Mouse (Mus musculus) CH12.LX (cell line): ENCODE data around the gene Gm5089.

Experiments used
- CTCF ChIP-seq, 2 experiments: IDR thresholded peaks in 1 of 2; conservative IDR thresholded peaks in 1 of 2; 2 replicates each; pipeline ENCODE4 v1.5.1; 2011 to 2012; ENCODE audit warnings: low read depth in 2 of 2, low read length in 2 of 2, improper control_type of control experiment in 1 of 2, inconsistent platforms in 1 of 2, mild to moderate bottlenecking in 1 of 2, moderate library complexity in 1 of 2
- E2F4 ChIP-seq: IDR thresholded peaks from 2 replicates; pipeline ENCODE4 v1.6.1; 2011; ENCODE audit warnings: low read depth, low read length, improper control_type of control experiment; ENCODE audit not compliant: insufficient replicate concordance
- ELF1 ChIP-seq: IDR thresholded peaks from 2 replicates; pipeline ENCODE4 v1.6.1; 2014; ENCODE audit warnings: low read depth, mild to moderate bottlenecking, inconsistent platforms, low read length, improper control_type of control experiment
- EP300 ChIP-seq: IDR thresholded peaks from 2 replicates; pipeline ENCODE4 v1.6.1; 2011; ENCODE audit warnings: low read length, improper control_type of control experiment
- KAT2A ChIP-seq: IDR thresholded peaks from 2 replicates; pipeline ENCODE4 v1.6.1; 2012; ENCODE audit warnings: low read length, improper control_type of control experiment, inconsistent platforms; ENCODE audit not compliant: insufficient replicate concordance
- MEF2A ChIP-seq: IDR thresholded peaks from 2 replicates; pipeline ENCODE4 v1.6.1; 2014; ENCODE audit warnings: low read depth, mild to moderate bottlenecking, inconsistent platforms, low read length, improper control_type of control experiment, borderline replicate concordance
- POLR2A ChIP-seq: IDR thresholded peaks from 2 replicates; pipeline ENCODE4 v1.6.1; 2011; ENCODE audit warnings: low read depth, mild to moderate bottlenecking, improper control_type of control experiment, low read length
- SIN3A ChIP-seq: IDR thresholded peaks from 2 replicates; pipeline ENCODE4 v1.6.1; 2012; ENCODE audit warnings: low read length, improper control_type of control experiment, inconsistent platforms
- TCF12 ChIP-seq: IDR thresholded peaks from 2 replicates; pipeline ENCODE4 v1.6.1; 2014; ENCODE audit warnings: low read depth, mild to moderate bottlenecking, inconsistent platforms, low read length, improper control_type of control experiment
- USF1 ChIP-seq: IDR thresholded peaks from 2 replicates; pipeline ENCODE4 v1.6.1; 2014; ENCODE audit warnings: low read depth, mild to moderate bottlenecking, inconsistent platforms, low read length, improper control_type of control experiment
- USF2 ChIP-seq: conservative IDR thresholded peaks from 2 replicates; pipeline ENCODE4 v1.6.1; 2011; ENCODE audit warnings: low read depth, low read length, improper control_type of control experiment
- ZC3H11A ChIP-seq: IDR thresholded peaks from 2 replicates; pipeline ENCODE4 v1.6.1; 2012; ENCODE audit warnings: low read depth, mild to moderate bottlenecking, inconsistent platforms, low read length, improper control_type of control experiment
- ZKSCAN1 ChIP-seq: IDR thresholded peaks from 2 replicates; pipeline ENCODE4 v1.6.1; 2012; ENCODE audit warnings: low read depth, inconsistent platforms, low read length, improper control_type of control experiment, borderline replicate concordance
- ZNF384 ChIP-seq: IDR thresholded peaks from 2 replicates; pipeline ENCODE4 v1.6.1; 2012; ENCODE audit warnings: low read depth, low read length, improper control_type of control experiment, inconsistent platforms

GRCm38 (mm10) chr14:122401886-122402285, 49.0 kb downstream of the Gm5089 start:
- TF ChIP-seq ZC3H11A (no peak), CTCF (conservative IDR thresholded peaks at IDR 0.05 in 1 of 2, IDR thresholded peaks at IDR 0.05 in 1 of 2; ENCODE audit: low read depth in 2 of 2, low read length in 2 of 2) (no peak), POLR2A (no peak), ELF1 (no peak), ZKSCAN1 (no peak), USF1 (no peak), USF2 (no peak), EP300 (no peak), KAT2A (no peak), MEF2A (no peak), E2F4 (no peak), SIN3A (no peak), ZNF384 (no peak), TCF12 (no peak)
